Mouse (Mus musculus): ENCODE measurements around the gene Haus6.

Haus6 gene

GRCm38 (mm10) chr4:86575283-86575983 lies 36.4 kb downstream of the Haus6 start, which contains the start of gene Rraga:
TSS of gene Rraga (plus strand) at chr4:86575668.
- peak; percentile 88 to 93 for DNase-seq (ENCODE audit: low read depth in 1 of 2, low spot score in 2 of 2)

GRCm38 (mm10) chr4:86574939-86575282 lies 36.9 kb downstream of the Haus6 start:
- DNase-seq (ENCODE audit: low read depth in 1 of 2, low spot score in 2 of 2) = no peak

- no peak for DNase-seq (ENCODE audit: low read depth in 1 of 2, low spot score in 2 of 2)
Measured at GRCm38 (mm10) chr4:86561061-86561460, 50.8 kb downstream of the Haus6 start.

GRCm38 (mm10) chr4:86559006-86559405 lies 52.8 kb downstream of the Haus6 start:
- no peak for DNase-seq (ENCODE audit: low read depth in 1 of 2, low spot score in 2 of 2)

- DNase-seq (ENCODE audit: low read depth in 1 of 2, low spot score in 2 of 2) = no peak
Measured at GRCm38 (mm10) chr4:86558228-86558627, 53.6 kb downstream of the Haus6 start, which contains the start of gene Saxo1. TSS of gene Saxo1 (minus strand) at chr4:86558328.

- no peak for DNase-seq (ENCODE audit: low read depth in 1 of 2, low spot score in 2 of 2)
Measured at GRCm38 (mm10) chr4:86557371-86557770, 54.5 kb downstream of the Haus6 start.

- DNase-seq (ENCODE audit: low read depth in 1 of 2, low spot score in 2 of 2) = no peak
Measured at GRCm38 (mm10) chr4:86555035-86555707, 56.7 kb downstream of the Haus6 start.

- DNase-seq (ENCODE audit: low read depth in 1 of 2, low spot score in 2 of 2) = peak in 1 of 2 experiments; percentile 17
Measured at GRCm38 (mm10) chr4:86548332-86548731, 63.5 kb downstream of the Haus6 start.

- no peak for DNase-seq (ENCODE audit: low read depth in 1 of 2, low spot score in 2 of 2)
Measured at GRCm38 (mm10) chr4:86545615-86546014, 66.2 kb downstream of the Haus6 start.

GRCm38 (mm10) chr4:86543999-86544398 lies 67.9 kb downstream of the Haus6 start:
- DNase-seq (ENCODE audit: low read depth in 1 of 2, low spot score in 2 of 2) = no peak

GRCm38 (mm10) chr4:86541573-86541972 lies 70.3 kb downstream of the Haus6 start:
- DNase-seq (ENCODE audit: low read depth in 1 of 2, low spot score in 2 of 2) = no peak

- DNase-seq (ENCODE audit: low read depth in 1 of 2, low spot score in 2 of 2) = no peak
Measured at GRCm38 (mm10) chr4:86538936-86539335, 72.9 kb downstream of the Haus6 start.

- peak in 1 of 2 experiments; percentile 12 for DNase-seq (ENCODE audit: low read depth in 1 of 2, low spot score in 2 of 2)
Measured at GRCm38 (mm10) chr4:86537972-86538371, 73.9 kb downstream of the Haus6 start.

- no peak for DNase-seq (ENCODE audit: low read depth in 1 of 2, low spot score in 2 of 2)
Measured at GRCm38 (mm10) chr4:86534091-86534481, 77.8 kb downstream of the Haus6 start.

GRCm38 (mm10) chr4:86533406-86534090 lies 78.3 kb downstream of the Haus6 start:
- no peak for DNase-seq (ENCODE audit: low read depth in 1 of 2, low spot score in 2 of 2)

GRCm38 (mm10) chr4:86529161-86529560 lies 82.7 kb downstream of the Haus6 start:
- no peak for DNase-seq (ENCODE audit: low read depth in 1 of 2, low spot score in 2 of 2)
